Comparison of ENCODE assay signal across 7 mouse cellular contexts in genomic region chr6:82996740-82997315, GRCm38 (mm10). TPM values are rescaled to one million over a fixed set of nuclear protein-coding genes. Genes with fewer than 3 reads are reported as not detected.
A peak's percentile ranks its signal among the peaks of the same experiment; 100 is the strongest.
DNase-seq lines count a peak whose midpoint lies in the region; ATAC-seq lines count a peak whose summit lies in the region.

No protein-coding gene starts in this region.

- H3K4me1 ChIP-seq in embryonic facial prominence, embryonic 12.5 days = no peaks in the 10 kb centered on the region
- peaks cover 7% of the 10 kb centered on the region; the same call in 1 of the 2 replicates for H3K4me1 ChIP-seq in limb, embryonic 11.5 days (ENCODE audit: control insufficient read depth, insufficient read depth, low read length)
- H3K4me1 ChIP-seq in midbrain, embryonic 14.5 days (ENCODE audit: control insufficient read depth, insufficient read depth, low read length) = no peaks in the 10 kb centered on the region

- H3K27me3 ChIP-seq in embryonic facial prominence, embryonic 12.5 days = peaks cover 4% of the 10 kb centered on the region; the same call in 1 of the 2 replicates
- no peaks in the 10 kb centered on the region for H3K27me3 ChIP-seq in limb, embryonic 11.5 days (ENCODE audit: control insufficient read depth, insufficient read depth, low read length)
- no peaks in the 10 kb centered on the region for H3K27me3 ChIP-seq in midbrain, embryonic 14.5 days (ENCODE audit: control insufficient read depth, insufficient read depth, low read length)

- H3K4me3 ChIP-seq in embryonic facial prominence, embryonic 12.5 days = no peak overlapping the region
- no peak overlapping the region for H3K4me3 ChIP-seq in limb, embryonic 11.5 days (ENCODE audit: low read depth, low read length)
- H3K4me3 ChIP-seq in midbrain, embryonic 14.5 days (replicated peaks; ENCODE audit: low read depth, low read length) = no peak overlapping the region

- H3K4me2 ChIP-seq in embryonic facial prominence, embryonic 12.5 days (replicated peaks) = peak overlapping the region; percentile 33
- peak overlapping the region; percentile 20; the same call in 1 of the 2 replicates for H3K4me2 ChIP-seq in limb, embryonic 11.5 days (ENCODE audit: low read depth, severe bottlenecking)
- peak overlapping the region; percentile 32 for H3K4me2 ChIP-seq in midbrain, embryonic 14.5 days (ENCODE audit: low read length)

- DNase-seq in adrenal gland, postnatal 25 days = peak; percentile 84
- peak; percentile 99 for DNase-seq in heart, adult 11 months
- DNase-seq in kidney, adult 18-20 months = peak; percentile 91
- peak; percentile 93 for DNase-seq in limb, embryonic 11.5 days (ENCODE audit: low spot score)
- DNase-seq in midbrain, embryonic 14.5 days = peak; percentile 97
- DNase-seq in spleen, adult 18-20 months = peak; percentile 77 to 82

- H3K9ac ChIP-seq in embryonic facial prominence, embryonic 12.5 days = no peak overlapping the region
- H3K9ac ChIP-seq in limb, embryonic 11.5 days (ENCODE audit: low read length) = no peak overlapping the region
- H3K9ac ChIP-seq in midbrain, embryonic 14.5 days (replicated peaks; ENCODE audit: low read length) = no peak overlapping the region

- no peak overlapping the region for H3K27ac ChIP-seq in embryonic facial prominence, embryonic 12.5 days
- no peak overlapping the region for H3K27ac ChIP-seq in limb, embryonic 11.5 days (replicated peaks; ENCODE audit: low read depth, low read length)
- H3K27ac ChIP-seq in midbrain, embryonic 14.5 days (replicated peaks; ENCODE audit: low read depth, low read length) = no peak overlapping the region

- peak; percentile 49; the same call in 1 of the 2 replicates for ATAC-seq in embryonic facial prominence, embryonic 12.5 days (ENCODE audit: insufficient number of reproducible peaks, insufficient read depth, low FRiP score, low TSS enrichment)
- ATAC-seq in limb, embryonic 11.5 days (ENCODE audit: insufficient number of reproducible peaks, low FRiP score, low TSS enrichment, low read depth) = peak; percentile 60; the same call in 1 of the 2 replicates
- ATAC-seq in midbrain, embryonic 14.5 days (ENCODE audit: low FRiP score, low TSS enrichment) = peak; percentile 91

- H3K36me3 ChIP-seq in embryonic facial prominence, embryonic 12.5 days = no peaks in the 10 kb centered on the region
- H3K36me3 ChIP-seq in limb, embryonic 11.5 days (ENCODE audit: control insufficient read depth, insufficient read depth, low read length) = no peaks in the 10 kb centered on the region
- H3K36me3 ChIP-seq in midbrain, embryonic 14.5 days (ENCODE audit: control insufficient read depth, insufficient read depth, low read length) = no peaks in the 10 kb centered on the region

- WGBS in embryonic facial prominence, embryonic 12.5 days = 14% methylated on average over 11 of the region's 11 CpGs
- 16% methylated on average over 11 of the region's 11 CpGs for WGBS in limb, embryonic 11.5 days
- 16% methylated on average over 11 of the region's 11 CpGs for WGBS in midbrain, embryonic 14.5 days

- no peaks in the 10 kb centered on the region for H3K9me3 ChIP-seq in embryonic facial prominence, embryonic 12.5 days
- no peaks in the 10 kb centered on the region for H3K9me3 ChIP-seq in limb, embryonic 11.5 days (ENCODE audit: control insufficient read depth, low read length)
- H3K9me3 ChIP-seq in midbrain, embryonic 14.5 days (ENCODE audit: control insufficient read depth, low read length) = no peaks in the 10 kb centered on the region

RNA-seq across cellular contexts. Expression of gene Dok1, which starts 36.4 kb away (rescaled TPM):
- 10.1 and 15.9 TPM in 2 replicates for total RNA-seq in adrenal gland, postnatal 25 days (2021)
- polyA plus RNA-seq in embryonic facial prominence, embryonic 12.5 days (2016; fragmentation: Nextera tagmentation; extraction: Ambion mirVana) = 11.0 and 11.8 TPM in 2 replicates
- polyA plus RNA-seq in limb, embryonic 11.5 days (2014; fragmentation: Nextera tagmentation; extraction: Ambion mirVana) = 6.5 and 7.3 TPM in 2 replicates
- 1.7 TPM in 2 replicates for polyA plus RNA-seq in midbrain, embryonic 14.5 days (2014; fragmentation: Nextera tagmentation; extraction: Ambion mirVana)

RNA-seq across cellular contexts. Expression of gene Loxl3, which starts 37.1 kb away (rescaled TPM):
- 2.3 and 2.5 TPM in 2 replicates for total RNA-seq in adrenal gland, postnatal 25 days (2021)
- polyA plus RNA-seq in embryonic facial prominence, embryonic 12.5 days (2016; fragmentation: Nextera tagmentation; extraction: Ambion mirVana) = 17.9 and 21.9 TPM in 2 replicates
- polyA plus RNA-seq in limb, embryonic 11.5 days (2014; fragmentation: Nextera tagmentation; extraction: Ambion mirVana) = 10.1 and 13.7 TPM in 2 replicates
- 3.1 and 5.5 TPM in 2 replicates for polyA plus RNA-seq in midbrain, embryonic 14.5 days (2014; fragmentation: Nextera tagmentation; extraction: Ambion mirVana)

RNA-seq across cellular contexts. Expression of gene M1ap, which starts 50.1 kb away (rescaled TPM):
- not detected in 2 replicates for total RNA-seq in adrenal gland, postnatal 25 days (2021)
- polyA plus RNA-seq in embryonic facial prominence, embryonic 12.5 days (2016; fragmentation: Nextera tagmentation; extraction: Ambion mirVana) = 0.31 TPM in 2 replicates
- polyA plus RNA-seq in limb, embryonic 11.5 days (2014; fragmentation: Nextera tagmentation; extraction: Ambion mirVana) = 0.12 and 0.27 TPM in 2 replicates
- polyA plus RNA-seq in midbrain, embryonic 14.5 days (2014; fragmentation: Nextera tagmentation; extraction: Ambion mirVana) = 0.28 TPM in 1 of 2 replicates, not detected in the other

RNA-seq across cellular contexts. Expression of gene Sema4f, which starts 57.3 kb away (rescaled TPM):
- total RNA-seq in adrenal gland, postnatal 25 days (2021) = 1.00 and 1.4 TPM in 2 replicates
- polyA plus RNA-seq in embryonic facial prominence, embryonic 12.5 days (2016; fragmentation: Nextera tagmentation; extraction: Ambion mirVana) = 7.0 and 7.7 TPM in 2 replicates
- polyA plus RNA-seq in limb, embryonic 11.5 days (2014; fragmentation: Nextera tagmentation; extraction: Ambion mirVana) = 1.1 and 1.2 TPM in 2 replicates
- 11.3 and 11.5 TPM in 2 replicates for polyA plus RNA-seq in midbrain, embryonic 14.5 days (2014; fragmentation: Nextera tagmentation; extraction: Ambion mirVana)

RNA-seq across cellular contexts. Expression of gene Aup1, which starts 57.5 kb away (rescaled TPM):
- total RNA-seq in adrenal gland, postnatal 25 days (2021) = 214 TPM in 2 replicates
- polyA plus RNA-seq in embryonic facial prominence, embryonic 12.5 days (2016; fragmentation: Nextera tagmentation; extraction: Ambion mirVana) = 154 and 167 TPM in 2 replicates
- 122 and 123 TPM in 2 replicates for polyA plus RNA-seq in limb, embryonic 11.5 days (2014; fragmentation: Nextera tagmentation; extraction: Ambion mirVana)
- polyA plus RNA-seq in midbrain, embryonic 14.5 days (2014; fragmentation: Nextera tagmentation; extraction: Ambion mirVana) = 111 and 145 TPM in 2 replicates
